Mouse (Mus musculus) heart, embryonic 14.5 days (tissue): ENCODE data around the gene Pptc7. TPM values are rescaled to one million over a fixed set of nuclear protein-coding genes. Genes with fewer than 3 reads are reported as not detected.

ENCODE experiments used
- ATAC-seq: fragments of 200-750 bp; cut with Nextera tagmentation; 2 replicates; pipeline ENCODE4 v1.8.0; 2017; ENCODE audit warnings: low read depth, moderate TSS enrichment; ENCODE audit not compliant: insufficient number of reproducible peaks, insufficient read depth, low FRiP score
- H3K27ac ChIP-seq, 2 experiments: fragments of 200-500 bp in 1 of 2; fragments of 300-500 bp in 1 of 2; sonication (generic) in 1 of 2; replicated peaks in 1 of 2; 2 replicates each; pipeline ENCODE4 v1.5.1; 2012 to 2014; ENCODE audit warnings: low read depth in 2 of 2, low read length in 2 of 2, control low read depth in 1 of 2, mild to moderate bottlenecking in 1 of 2, mixed read lengths in 1 of 2; ENCODE audit not compliant: control insufficient read depth in 1 of 2, insufficient read depth in 1 of 2
- H3K27me3 ChIP-seq: fragments of 300-500 bp; sonication (generic); 2 replicates; pipeline ENCODE4 v1.6.1; 2014; ENCODE audit warnings: mild to moderate bottlenecking, low read length, control low read depth; ENCODE audit not compliant: control insufficient read depth, insufficient read depth
- H3K36me3 ChIP-seq: fragments of 300-500 bp; sonication (generic); 2 replicates; pipeline ENCODE4 v1.6.1; 2014; ENCODE audit warnings: mild to moderate bottlenecking, control low read depth, low read length, mixed read lengths; ENCODE audit not compliant: control insufficient read depth, insufficient read depth
- H3K4me1 ChIP-seq, 2 experiments: fragments of 200-500 bp in 1 of 2; fragments of 300-500 bp in 1 of 2; sonication (generic) in 1 of 2; 2 replicates each; pipeline ENCODE4 v1.6.1; 2012 to 2014; ENCODE audit warnings: low read length in 2 of 2, control low read depth in 1 of 2, mixed read lengths in 1 of 2; ENCODE audit not compliant: control insufficient read depth in 2 of 2, insufficient read depth in 2 of 2
- H3K4me2 ChIP-seq: fragments of 300-500 bp; sonication (generic); 2 replicates; pipeline ENCODE4 v1.6.1; 2014; ENCODE audit warnings: mild to moderate bottlenecking, low read length
- H3K4me3 ChIP-seq, 2 experiments: fragments of 200-500 bp in 1 of 2; fragments of 300-500 bp in 1 of 2; sonication (generic) in 1 of 2; 2 replicates each; pipeline ENCODE4 v1.5.1; 2012 to 2014; ENCODE audit warnings: low read length in 2 of 2, mild to moderate bottlenecking in 2 of 2, control low read depth in 1 of 2, low read depth in 1 of 2, moderate library complexity in 1 of 2; ENCODE audit not compliant: control insufficient read depth in 1 of 2, insufficient read depth in 1 of 2
- H3K9ac ChIP-seq: fragments of 300-500 bp; sonication (generic); 2 replicates; pipeline ENCODE4 v1.6.1; 2014; ENCODE audit warnings: mild to moderate bottlenecking, low read length
- H3K9me3 ChIP-seq: fragments of 300-500 bp; sonication (generic); 2 replicates; pipeline ENCODE4 v1.6.1; 2016; ENCODE audit warnings: low read length, control low read depth; ENCODE audit not compliant: control insufficient read depth
- WGBS: fragments of 180-500 bp; shearing (Covaris S2); extraction: QIAGEN DNeasy Blood & Tissue Kit; methylation state at CpG from one replicate; pipeline ENCODE4 v1.1.7; 2014; 5-methylcytosine and 5-hydroxymethylcytosine counted together
- polyA plus RNA-seq: library from polyadenylated mRNA; unstranded; fragments of >200 nt; fragmentation: Nextera tagmentation; extraction: Ambion mirVana; gene quantifications from 2 replicates; pipeline ENCODE4 v1.2.1, GENCODE M21; 2014

Gene Pptc7
- polyA plus RNA-seq, 1 experiment from 2014 or later: 16.3 TPM

DNA sequence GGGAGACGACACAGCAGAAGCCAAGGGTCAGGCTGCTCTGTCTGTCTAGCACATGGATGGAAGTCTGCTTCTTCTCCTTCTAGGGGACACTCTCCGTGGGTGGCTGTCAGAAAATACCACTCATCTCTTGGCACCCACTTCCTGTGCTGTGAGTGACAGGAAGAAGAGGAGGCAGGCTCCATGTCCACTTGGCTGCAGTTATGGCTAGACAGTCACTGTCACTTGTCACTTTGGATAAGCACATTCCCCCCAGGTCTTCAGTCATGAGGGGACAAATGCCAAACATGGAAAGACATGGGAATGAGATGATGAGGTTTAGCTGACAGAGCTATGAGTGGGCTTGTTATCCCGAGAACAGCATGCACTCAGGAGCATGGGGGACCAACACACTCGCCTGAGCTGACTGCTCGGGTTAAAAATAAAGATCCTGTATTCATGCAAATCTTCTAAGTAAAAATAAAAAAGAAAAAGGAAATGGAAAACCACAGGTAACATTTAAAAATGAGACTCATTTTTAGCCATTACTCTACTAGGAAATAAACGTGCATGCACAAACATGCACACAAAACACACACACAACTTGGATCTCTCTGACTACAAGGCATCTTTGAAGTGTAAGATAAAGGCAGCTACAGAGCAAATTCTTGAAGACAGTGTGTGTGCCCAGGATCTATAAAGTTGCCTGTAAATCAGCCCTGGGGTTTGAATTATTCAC, 26.0 kb upstream of the Pptc7 start:
- Histone ChIP-seq H3K4me2 (no peak overlapping the region), H3K36me3 (peaks cover 50% of the 10 kb centered on the region), H3K4me1 (peaks cover 0 to 2% of the 10 kb centered on the region in 2 experiments; a peak in 1 of 4 replicates), H3K27ac (no peak overlapping the region), H3K9me3 (no peaks in the 10 kb centered on the region), H3K27me3 (no peaks in the 10 kb centered on the region), H3K4me3 (no peak overlapping the region), H3K9ac (no peak overlapping the region)
- WGBS: 52% methylated on average over 6 of the region's 6 CpGs
- no peak for ATAC-seq

DNA sequence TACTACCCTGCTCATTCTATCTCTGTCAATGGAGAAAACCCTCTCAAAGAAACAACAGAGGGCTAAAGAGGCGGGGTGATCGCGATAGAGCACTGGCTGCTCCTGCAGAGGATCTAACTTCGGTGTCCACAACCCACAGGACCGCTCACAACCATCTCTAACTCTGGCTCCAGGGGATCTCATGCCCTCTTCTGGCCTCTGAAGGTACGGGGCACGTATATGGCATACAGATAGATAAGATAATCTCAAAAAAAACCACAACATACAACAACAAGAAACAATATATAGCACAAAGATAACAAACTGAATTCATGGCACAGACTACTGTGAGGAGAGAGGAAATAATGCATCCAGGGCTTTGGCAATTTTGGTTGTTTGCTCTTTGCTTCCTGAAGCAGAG, 22.1 kb upstream of the Pptc7 start:
- H3K36me3 ChIP-seq: peaks cover 22% of the 10 kb centered on the region
- no peak overlapping the region for H3K4me3 ChIP-seq
- H3K4me2 ChIP-seq: no peak overlapping the region
- WGBS: 51% methylated on average over 7 of the region's 7 CpGs
- ATAC-seq: no peak
- H3K4me1 ChIP-seq: peaks cover 2 to 8% of the 10 kb centered on the region in 2 experiments; a peak in 3 of 4 replicates
- H3K9me3 ChIP-seq: no peaks in the 10 kb centered on the region
- H3K27ac ChIP-seq: no peak overlapping the region
- no peak overlapping the region for H3K9ac ChIP-seq
- H3K27me3 ChIP-seq: no peaks in the 10 kb centered on the region

DNA sequence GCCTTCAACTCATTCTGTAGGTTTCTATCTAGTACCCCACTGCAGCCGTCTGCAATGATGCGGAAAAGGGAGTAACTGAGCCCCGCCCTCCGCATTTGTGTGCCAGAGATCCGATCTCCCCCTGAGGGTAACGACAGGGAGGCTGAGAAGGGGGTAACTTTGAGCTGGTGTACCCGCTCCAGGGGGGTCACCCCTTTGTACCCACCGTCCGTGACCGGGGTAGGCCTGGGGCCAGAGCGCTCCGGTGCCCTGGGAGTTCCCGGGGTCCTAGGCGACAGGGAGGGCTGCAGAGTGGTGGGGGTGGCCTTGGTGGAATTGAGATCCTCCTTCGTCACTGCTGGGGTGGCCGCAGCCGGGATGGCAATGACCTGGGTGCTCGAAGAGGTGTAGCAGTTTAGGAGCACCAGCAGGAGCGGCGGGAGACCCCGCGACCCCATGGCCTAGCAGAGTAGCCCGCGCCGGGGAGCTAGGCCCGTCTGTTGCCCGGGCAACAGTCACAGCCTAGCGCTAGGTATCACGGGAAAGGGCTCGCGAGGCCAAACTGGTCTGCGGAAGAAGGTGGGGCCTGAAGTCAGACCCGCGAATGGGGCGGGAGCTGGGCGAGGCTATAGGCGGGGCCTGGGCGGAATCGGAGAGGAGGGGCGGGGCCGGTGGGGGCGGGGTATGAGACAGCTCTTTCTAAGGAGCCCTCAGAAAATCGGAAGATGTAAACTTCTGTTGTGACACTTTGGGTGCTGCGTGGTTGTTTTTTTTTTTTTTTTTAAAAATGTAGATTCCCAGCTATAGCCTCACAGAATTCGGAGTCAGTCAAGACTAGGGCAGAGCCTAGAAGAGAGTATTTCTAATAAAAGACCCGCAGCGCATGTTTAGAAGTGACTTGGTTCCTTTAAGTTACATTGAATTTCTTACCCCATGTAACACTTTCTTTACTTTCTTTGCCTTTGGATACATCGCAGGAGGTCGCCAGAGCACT, 19.9 kb upstream of the Pptc7 start, which contains the start of gene Tctn1:
Gene Tctn1, minus strand, starts transcription at position 528 of the 973 bp plus-strand sequence.
- H3K9ac ChIP-seq: peak within 1 kb of the TSS; percentile 77
- ATAC-seq: peak; percentile 99
- 2% methylated on average over 49 of the region's 49 CpGs for WGBS
- peaks cover 2 to 8% of the 10 kb centered on the region in 2 experiments; a peak in 3 of 4 replicates for H3K4me1 ChIP-seq
- peak within 1 kb of the TSS; percentile 80 for H3K4me2 ChIP-seq
- no peaks in the 10 kb centered on the region for H3K9me3 ChIP-seq
- 0 out of 4 replicates have a peak within 1 kb of the TSS, but pooled peaks of 1 of the 2 experiments have one; percentile 31 for H3K27ac ChIP-seq
- H3K36me3 ChIP-seq: peaks cover 6% of the 10 kb centered on the region; the same call in 1 of the 2 replicates
- H3K27me3 ChIP-seq: no peaks in the 10 kb centered on the region
- H3K4me3 ChIP-seq: peak within 1 kb of the TSS; percentile 71 to 82

DNA sequence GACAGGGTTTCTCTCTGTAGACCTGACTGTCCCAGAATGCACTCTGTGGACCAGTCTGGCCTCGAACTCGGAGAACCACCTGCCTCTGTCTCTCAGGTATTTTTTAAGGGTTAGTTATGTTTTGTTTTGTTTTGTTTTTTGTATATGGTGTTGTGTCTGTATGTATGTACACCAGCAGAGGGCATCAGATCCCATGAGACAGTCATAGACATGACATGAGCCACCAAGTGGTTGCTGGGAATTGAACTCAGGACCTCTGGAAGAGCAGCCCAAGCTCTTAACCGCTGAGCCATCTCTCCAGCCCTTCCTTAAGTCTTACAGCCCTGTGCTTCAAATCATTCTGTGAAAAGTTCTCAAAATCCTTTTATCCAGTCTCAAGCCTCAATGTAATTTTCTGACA, 19.0 kb upstream of the Pptc7 start:
- 71% methylated on average over 3 of the region's 3 CpGs for WGBS
- no peak overlapping the region for H3K27ac ChIP-seq
- H3K36me3 ChIP-seq: 0 out of 2 replicates have a peak, but pooled peaks cover 3% of the 10 kb centered on the region
- H3K4me1 ChIP-seq: peaks cover 2 to 8% of the 10 kb centered on the region in 2 experiments; a peak in 3 of 4 replicates
- no peak overlapping the region for H3K4me2 ChIP-seq
- no peaks in the 10 kb centered on the region for H3K9me3 ChIP-seq
- no peaks in the 10 kb centered on the region for H3K27me3 ChIP-seq
- ATAC-seq: no peak
- H3K4me3 ChIP-seq: no peak overlapping the region
- H3K9ac ChIP-seq: no peak overlapping the region

DNA sequence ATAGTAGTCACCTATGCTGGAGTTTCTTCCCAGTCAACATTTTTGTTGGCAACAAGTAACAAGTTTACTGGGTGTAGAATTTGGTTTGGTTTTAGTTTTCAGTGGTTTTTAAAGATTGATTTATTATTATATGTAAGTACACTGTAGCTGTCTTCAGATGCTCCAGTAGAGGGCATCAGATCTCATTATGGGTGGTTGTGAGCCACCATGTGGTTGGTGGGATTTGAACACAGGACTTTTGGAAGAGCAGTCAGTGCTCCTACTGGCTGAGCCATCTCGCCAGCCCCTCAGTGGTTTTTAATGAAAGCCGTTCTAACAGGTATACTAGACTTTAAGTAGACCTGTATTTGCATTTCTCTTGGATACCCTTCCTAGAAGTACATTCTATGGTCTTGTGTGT, 18.2 kb upstream of the Pptc7 start:
- H3K4me1 ChIP-seq: peaks cover 2 to 8% of the 10 kb centered on the region in 2 experiments; a peak in 3 of 4 replicates
- H3K4me3 ChIP-seq: no peak overlapping the region
- H3K36me3 ChIP-seq: 0 out of 2 replicates have a peak, but pooled peaks cover 3% of the 10 kb centered on the region
- no peak overlapping the region for H3K27ac ChIP-seq
- H3K9ac ChIP-seq: no peak overlapping the region
- H3K4me2 ChIP-seq: no peak overlapping the region
- ATAC-seq: no peak
- no peaks in the 10 kb centered on the region for H3K9me3 ChIP-seq
- 89% methylated on average over 2 of the region's 2 CpGs for WGBS
- H3K27me3 ChIP-seq: no peaks in the 10 kb centered on the region

DNA sequence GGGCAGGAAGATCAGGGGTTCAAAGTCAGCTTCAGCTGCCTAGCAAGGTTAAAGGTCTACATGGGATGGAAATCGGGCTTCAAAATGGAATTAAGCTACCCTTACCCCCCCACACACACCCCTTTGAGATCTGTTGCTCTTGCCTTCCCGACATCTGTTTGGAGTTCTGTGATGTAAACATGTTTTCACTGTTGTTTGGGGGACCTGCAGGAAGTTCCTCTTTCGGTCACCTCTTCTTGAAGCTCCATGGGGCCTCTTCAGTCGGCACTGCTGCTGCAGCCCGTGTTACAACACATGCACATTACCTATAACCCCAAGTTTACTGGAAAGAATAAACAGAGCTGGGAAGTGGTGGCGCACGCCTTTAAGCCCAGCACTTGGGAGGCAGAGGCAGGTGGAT, 17.0 kb upstream of the Pptc7 start:
- ATAC-seq: no peak
- WGBS: 71% methylated on average over 7 of the region's 7 CpGs
- Histone ChIP-seq H3K27ac (no peak overlapping the region), H3K9me3 (no peaks in the 10 kb centered on the region), H3K36me3 (no peaks in the 10 kb centered on the region), H3K27me3 (no peaks in the 10 kb centered on the region), H3K9ac (no peak overlapping the region), H3K4me3 (no peak overlapping the region), H3K4me2 (no peak overlapping the region), H3K4me1 (peaks cover 2 to 8% of the 10 kb centered on the region in 2 experiments; a peak in 3 of 4 replicates)

DNA sequence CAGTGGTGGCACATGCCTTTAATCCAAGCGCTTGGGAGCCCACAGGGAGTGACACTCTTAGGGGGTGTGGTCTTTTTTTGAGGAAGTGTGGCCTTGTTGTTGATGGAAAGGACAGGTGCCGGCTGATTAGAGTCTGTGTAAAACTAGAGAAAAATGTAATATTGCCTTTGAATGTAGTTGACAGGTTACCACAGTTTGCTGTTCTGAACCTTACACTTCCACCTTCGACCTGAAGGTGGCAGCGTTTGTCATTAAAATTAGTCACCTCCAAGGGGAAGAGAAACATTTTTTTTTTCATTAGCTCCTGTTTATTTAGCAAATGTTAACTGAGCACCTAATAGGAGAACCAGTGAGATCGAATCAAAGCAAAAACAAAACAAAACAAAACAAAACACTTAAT, 16.3 kb upstream of the Pptc7 start:
- Histone ChIP-seq H3K36me3 (no peaks in the 10 kb centered on the region), H3K9me3 (no peaks in the 10 kb centered on the region), H3K27ac (no peak overlapping the region), H3K4me2 (no peak overlapping the region), H3K4me3 (no peak overlapping the region), H3K4me1 (peaks cover 2 to 8% of the 10 kb centered on the region in 2 experiments; a peak in 3 of 4 replicates), H3K9ac (no peak overlapping the region), H3K27me3 (no peaks in the 10 kb centered on the region)
- ATAC-seq: no peak
- 23% methylated on average over 5 of the region's 5 CpGs for WGBS
